Mouse (Mus musculus) E14TG2a.4 (cell line): ENCODE data around the gene Actg2.
A peak's percentile ranks its signal among the peaks of the same experiment; 100 is the strongest.

ENCODE experiments used
- H3K27me3 ChIP-seq: 2 replicates; pipeline ENCODE4 v1.6.1; 2014; ENCODE audit warnings: low read length, control low read depth; ENCODE audit not compliant: insufficient read depth
- H3K36me3 ChIP-seq: 2 replicates; pipeline ENCODE4 v1.6.1; 2014; ENCODE audit warnings: low read length, control low read depth; ENCODE audit not compliant: insufficient read depth
- H3K4me1 ChIP-seq: replicated peaks from 2 replicates; pipeline ENCODE4 v1.6.1; 2014; ENCODE audit warnings: low read depth, low read length, control low read depth
- H3K4me3 ChIP-seq: replicated peaks from 2 replicates; pipeline ENCODE4 v1.5.1; 2014; ENCODE audit warnings: mild to moderate bottlenecking, low read length
- H3K9me3 ChIP-seq: 2 replicates; pipeline ENCODE4 v1.6.1; 2014; ENCODE audit warnings: low read length, control low read depth
- CTCF ChIP-seq: conservative IDR thresholded peaks from 2 replicates; pipeline ENCODE4 v1.5.1; 2014; ENCODE audit warnings: low read length
- NANOG ChIP-seq: IDR thresholded peaks from 2 replicates; pipeline ENCODE4 v1.6.1; 2014; ENCODE audit warnings: borderline replicate concordance, low read length, mixed read lengths
- POU5F1 ChIP-seq: IDR thresholded peaks from 2 replicates; pipeline ENCODE4 v1.6.1; 2014; ENCODE audit warnings: low read length, borderline replicate concordance

Gene Actg2

GRCm38 (mm10) chr6:83496753-83497710 lies 39.0 kb downstream of the Actg2 start:
- Histone ChIP-seq H3K9me3 (peaks cover 2% of the 10 kb centered on the region; the same call in 1 of the 2 replicates), H3K27me3 (no peaks in the 10 kb centered on the region), H3K36me3 (peaks cover 17% of the 10 kb centered on the region; the same call in 1 of the 2 replicates), H3K4me3 (0 out of 2 replicates have a peak overlapping the region, but pooled peaks have one; percentile 4), H3K4me1 (peaks cover 14% of the 10 kb centered on the region)
- TF ChIP-seq NANOG (no peak), CTCF (no peak), POU5F1 (no peak)

- Histone ChIP-seq H3K4me3 (no peak overlapping the region), H3K36me3 (peaks cover 17% of the 10 kb centered on the region; the same call in 1 of the 2 replicates), H3K9me3 (peaks cover 2% of the 10 kb centered on the region; the same call in 1 of the 2 replicates), H3K4me1 (peaks cover 11% of the 10 kb centered on the region), H3K27me3 (no peaks in the 10 kb centered on the region)
- TF ChIP-seq NANOG (no peak), CTCF (no peak), POU5F1 (no peak)
Measured at GRCm38 (mm10) chr6:83496009-83496752, 39.9 kb downstream of the Actg2 start.

DNA sequence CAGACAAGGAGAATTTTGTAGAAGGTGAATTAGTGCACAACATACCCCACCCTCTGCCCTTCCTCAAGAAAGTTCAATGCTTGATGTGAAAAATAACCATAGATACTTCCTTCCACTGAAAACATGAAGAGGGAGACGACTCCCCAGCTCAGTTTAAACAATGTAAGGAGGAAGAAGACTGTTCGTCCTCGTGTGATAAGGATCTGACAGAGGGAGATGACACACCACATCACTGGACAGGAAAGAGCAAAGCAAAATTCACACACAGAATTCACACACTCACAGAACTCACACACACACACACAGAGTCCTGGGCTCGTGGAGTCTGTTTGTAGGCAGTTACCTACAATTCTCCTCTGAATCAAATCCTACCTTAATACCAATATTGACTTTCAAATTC lies 45.4 kb downstream of the Actg2 start:
- Histone ChIP-seq H3K4me1 (no peaks in the 10 kb centered on the region), H3K36me3 (peaks cover 59% of the 10 kb centered on the region), H3K27me3 (no peaks in the 10 kb centered on the region), H3K4me3 (no peak overlapping the region), H3K9me3 (no peaks in the 10 kb centered on the region)
- TF ChIP-seq CTCF = no peak
- no peak for TF ChIP-seq POU5F1
- no peak for TF ChIP-seq NANOG

DNA sequence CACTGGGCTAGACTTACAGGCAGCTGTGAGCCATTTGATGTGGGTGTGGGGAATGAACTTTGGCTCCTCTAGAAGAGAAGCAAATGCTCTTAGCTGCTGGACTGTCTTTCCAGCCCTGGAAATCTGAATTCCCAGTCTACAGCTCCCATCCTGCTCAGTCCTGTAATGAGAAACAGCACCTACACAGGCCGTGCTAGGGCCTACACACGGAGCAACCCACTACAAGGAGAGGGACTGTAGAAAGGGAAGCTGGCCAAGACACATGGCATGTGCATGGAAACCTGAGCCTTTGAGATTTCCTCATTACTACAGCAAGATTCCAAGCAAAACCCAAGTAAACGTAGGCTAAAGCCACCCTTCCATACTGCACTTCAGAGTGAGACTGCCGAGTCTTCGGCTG lies 47.9 kb downstream of the Actg2 start:
- Histone ChIP-seq H3K27me3 (no peaks in the 10 kb centered on the region), H3K4me1 (no peaks in the 10 kb centered on the region), H3K36me3 (peaks cover 60% of the 10 kb centered on the region), H3K9me3 (no peaks in the 10 kb centered on the region), H3K4me3 (no peak overlapping the region)
- no peak for TF ChIP-seq NANOG
- no peak for TF ChIP-seq POU5F1
- TF ChIP-seq CTCF = no peak

- H3K36me3 ChIP-seq = peaks cover 63% of the 10 kb centered on the region
- no peak overlapping the region for H3K4me3 ChIP-seq
- H3K27me3 ChIP-seq = no peaks in the 10 kb centered on the region
- no peaks in the 10 kb centered on the region for H3K9me3 ChIP-seq
- TF ChIP-seq NANOG = no peak
- no peak for TF ChIP-seq POU5F1
- TF ChIP-seq CTCF = no peak
- H3K4me1 ChIP-seq = no peaks in the 10 kb centered on the region
Measured at GRCm38 (mm10) chr6:83487298-83487697, 48.8 kb downstream of the Actg2 start.

- no peak for TF ChIP-seq NANOG
- no peak for TF ChIP-seq POU5F1
- no peak for TF ChIP-seq CTCF
- Histone ChIP-seq H3K4me1 (no peaks in the 10 kb centered on the region), H3K9me3 (no peaks in the 10 kb centered on the region), H3K36me3 (peaks cover 77% of the 10 kb centered on the region), H3K27me3 (no peaks in the 10 kb centered on the region), H3K4me3 (no peak overlapping the region)
Measured at GRCm38 (mm10) chr6:83485854-83486253, 50.2 kb downstream of the Actg2 start.

GRCm38 (mm10) chr6:83483776-83484175 lies 52.3 kb downstream of the Actg2 start:
- no peak overlapping the region for H3K4me3 ChIP-seq
- H3K4me1 ChIP-seq = no peaks in the 10 kb centered on the region
- TF ChIP-seq NANOG (no peak), CTCF (no peak), POU5F1 (no peak)
- peaks cover 3% of the 10 kb centered on the region; the same call in 1 of the 2 replicates for H3K9me3 ChIP-seq
- no peaks in the 10 kb centered on the region for H3K27me3 ChIP-seq
- peaks cover 75% of the 10 kb centered on the region for H3K36me3 ChIP-seq
